Mouse (Mus musculus): Measurements from ENCODE around the gene Trmt5. TPM values are rescaled to one million over a fixed set of nuclear protein-coding genes. Genes with fewer than 3 reads are reported as not detected.
A peak's percentile ranks its signal among the peaks of the same experiment; 100 is the strongest.

The Trmt5 gene
- polyA plus RNA-seq, 1 experiment, result 13.9 TPM

DNA sequence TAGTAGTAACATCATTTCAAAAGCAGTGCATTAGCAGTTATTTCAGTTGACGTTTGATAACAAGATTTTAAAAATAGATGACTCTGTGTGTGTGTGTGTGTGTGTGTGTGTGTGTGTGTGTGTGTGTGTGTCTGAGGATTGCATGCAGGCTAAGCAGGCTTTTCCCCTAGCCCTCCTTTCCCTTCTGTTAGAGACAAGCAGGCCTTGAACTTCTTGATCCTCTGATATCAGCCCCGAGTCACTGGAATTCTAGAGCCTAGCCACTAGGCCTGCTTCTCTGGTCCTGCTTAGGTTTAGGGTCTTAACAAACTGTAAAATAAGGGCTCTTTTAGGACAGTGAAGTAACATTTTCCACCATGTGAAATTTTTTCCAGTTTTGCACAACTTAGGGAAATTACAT is 38.7 kb upstream of the Trmt5 start:
- 76% methylated on average over 2 of the region's 2 CpGs for WGBS
- no peak for DNase-seq
- TF ChIP-seq POLR2A (IDR thresholded peaks at IDR 0.05; ENCODE audit: borderline replicate concordance, insufficient read depth, low read length), result no peak
- TF ChIP-seq CTCF (IDR thresholded peaks at IDR 0.05; ENCODE audit: borderline replicate concordance, insufficient read depth, low read depth, low read length), result no peak

DNA sequence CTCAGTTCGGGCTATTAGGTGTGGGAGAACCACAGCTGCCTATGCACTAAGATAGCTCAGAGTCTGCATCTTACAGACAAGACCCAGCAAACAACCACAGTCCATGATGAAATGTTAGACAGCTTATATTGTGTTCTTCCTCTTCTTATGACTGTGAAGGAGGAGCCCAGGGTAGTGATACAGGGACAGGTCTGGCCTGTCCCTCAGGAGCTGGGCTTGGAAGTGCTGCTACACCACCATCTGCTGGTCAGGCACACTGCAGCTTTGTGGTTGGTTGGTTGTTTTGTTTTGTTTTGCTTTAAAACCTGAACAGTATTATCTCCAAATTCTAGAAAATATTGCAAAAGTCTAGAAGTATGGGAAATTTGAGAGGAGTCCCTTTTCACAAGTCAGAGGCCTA is 38.2 kb upstream of the Trmt5 start:
- DNase-seq, result no peak
- no peak overlapping the region for H3K4me3 ChIP-seq (replicated peaks; ENCODE audit: insufficient read depth, low read depth, low read length)
- 90% methylated on average over 1 of the region's 1 CpGs for WGBS

More for the DNA sequence above, 38.7 kb upstream of the Trmt5 start:
- no peak overlapping the region for H3K27ac ChIP-seq (ENCODE audit: insufficient read depth, low read length)
- no peaks in the 10 kb centered on the region for H3K4me1 ChIP-seq (ENCODE audit: control insufficient read depth, insufficient read depth, low read length)
- H3K27me3 ChIP-seq (ENCODE audit: control insufficient read depth, insufficient read depth, low read length), result no peaks in the 10 kb centered on the region
- H3K4me3 ChIP-seq (replicated peaks; ENCODE audit: insufficient read depth, low read depth, low read length), result no peak overlapping the region

DNA sequence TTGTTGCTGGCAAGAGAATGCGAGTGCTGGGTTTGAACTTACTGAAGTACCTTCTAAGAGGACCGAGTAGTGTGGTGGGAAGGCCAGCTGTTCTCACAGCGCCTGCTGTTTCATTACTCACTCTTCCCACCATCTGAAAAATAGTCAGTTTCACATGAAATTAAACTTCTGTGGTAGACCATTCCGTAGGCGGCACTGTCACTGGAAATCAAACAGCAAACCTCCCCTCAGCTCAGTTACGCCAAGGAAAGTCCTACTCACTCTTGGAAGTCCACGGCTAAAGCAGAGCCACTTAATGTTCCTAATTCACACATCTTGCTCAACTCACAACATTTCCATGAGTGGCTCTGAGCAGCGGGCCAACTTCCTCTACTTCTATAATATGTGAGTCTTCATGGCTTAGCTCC is 37.7 kb upstream of the Trmt5 start:
- 94% methylated on average over 8 of the region's 8 CpGs for WGBS
- no peak overlapping the region for H3K4me3 ChIP-seq (replicated peaks; ENCODE audit: insufficient read depth, low read depth, low read length)
- TF ChIP-seq POLR2A (IDR thresholded peaks at IDR 0.05; ENCODE audit: borderline replicate concordance, insufficient read depth, low read length) (no peak), CTCF (IDR thresholded peaks at IDR 0.05; ENCODE audit: borderline replicate concordance, insufficient read depth, low read depth, low read length) (no peak)
- no peak overlapping the region for H3K27ac ChIP-seq (ENCODE audit: insufficient read depth, low read length)
- H3K27me3 ChIP-seq (ENCODE audit: control insufficient read depth, insufficient read depth, low read length), result no peaks in the 10 kb centered on the region
- no peak for DNase-seq
- H3K4me1 ChIP-seq (ENCODE audit: control insufficient read depth, insufficient read depth, low read length), result no peaks in the 10 kb centered on the region

More for the DNA sequence above, 38.2 kb upstream of the Trmt5 start:
- no peak overlapping the region for H3K27ac ChIP-seq (ENCODE audit: insufficient read depth, low read length)
- no peaks in the 10 kb centered on the region for H3K4me1 ChIP-seq (ENCODE audit: control insufficient read depth, insufficient read depth, low read length)
- TF ChIP-seq POLR2A (IDR thresholded peaks at IDR 0.05; ENCODE audit: borderline replicate concordance, insufficient read depth, low read length), result no peak
- TF ChIP-seq CTCF (IDR thresholded peaks at IDR 0.05; ENCODE audit: borderline replicate concordance, insufficient read depth, low read depth, low read length), result peak; percentile 34; the same call in 1 of the 2 replicates
- no peaks in the 10 kb centered on the region for H3K27me3 ChIP-seq (ENCODE audit: control insufficient read depth, insufficient read depth, low read length)

DNA sequence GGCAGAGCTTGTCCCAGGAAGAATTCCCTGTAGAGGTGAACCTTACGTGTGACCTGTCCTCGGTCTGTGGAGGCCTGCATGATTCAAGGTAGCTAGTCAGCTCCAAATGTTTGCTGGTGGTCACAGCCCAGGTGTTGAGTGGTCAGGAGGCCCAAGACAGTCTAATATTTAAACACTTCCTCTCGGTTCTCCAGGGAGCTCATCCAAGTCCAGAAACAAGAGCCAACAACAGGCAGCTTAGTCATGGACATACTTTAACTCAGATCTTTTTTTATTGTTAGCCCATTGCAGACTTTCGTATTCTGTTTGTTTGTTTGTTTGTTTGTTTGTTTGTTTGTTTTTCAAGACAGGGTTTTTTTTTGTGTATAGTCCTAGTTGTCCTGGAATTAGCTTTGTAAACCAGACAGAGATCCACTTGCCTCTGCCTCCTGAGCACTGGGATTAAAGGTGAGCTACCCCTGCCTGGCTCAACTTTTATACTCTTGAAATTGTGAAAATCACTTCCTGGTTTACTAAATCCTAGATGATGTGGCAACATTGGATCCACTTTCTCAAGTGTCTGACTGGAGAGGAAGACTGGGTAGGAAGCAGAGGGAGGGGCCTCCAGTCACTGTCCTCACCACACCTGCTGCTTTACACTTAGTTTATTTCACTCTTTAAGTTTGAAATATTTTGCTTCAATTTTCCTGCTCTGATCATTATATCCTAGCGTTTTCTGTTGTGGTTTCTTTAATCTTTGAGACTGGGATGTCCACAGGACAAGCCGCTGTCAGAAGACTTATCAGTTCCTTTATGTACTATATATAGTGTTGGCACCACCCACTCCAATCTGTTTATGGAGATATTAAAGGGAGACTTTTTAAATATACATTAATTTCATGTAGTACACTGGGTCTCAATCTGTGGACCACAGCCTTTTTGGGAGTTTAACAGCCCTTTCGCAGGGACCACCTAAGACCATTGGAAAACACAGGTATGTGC is 31.5 kb upstream of the Trmt5 start:
- Histone ChIP-seq H3K4me3 (replicated peaks; ENCODE audit: insufficient read depth, low read depth, low read length) (no peak overlapping the region), H3K27ac (ENCODE audit: insufficient read depth, low read length) (no peak overlapping the region), H3K4me1 (ENCODE audit: control insufficient read depth, insufficient read depth, low read length) (no peaks in the 10 kb centered on the region), H3K27me3 (ENCODE audit: control insufficient read depth, insufficient read depth, low read length) (no peaks in the 10 kb centered on the region)
- 87% methylated on average over 7 of the region's 7 CpGs for WGBS
- TF ChIP-seq POLR2A (IDR thresholded peaks at IDR 0.05; ENCODE audit: borderline replicate concordance, insufficient read depth, low read length) (no peak), CTCF (IDR thresholded peaks at IDR 0.05; ENCODE audit: borderline replicate concordance, insufficient read depth, low read depth, low read length) (no peak)
- no peak for DNase-seq

DNA sequence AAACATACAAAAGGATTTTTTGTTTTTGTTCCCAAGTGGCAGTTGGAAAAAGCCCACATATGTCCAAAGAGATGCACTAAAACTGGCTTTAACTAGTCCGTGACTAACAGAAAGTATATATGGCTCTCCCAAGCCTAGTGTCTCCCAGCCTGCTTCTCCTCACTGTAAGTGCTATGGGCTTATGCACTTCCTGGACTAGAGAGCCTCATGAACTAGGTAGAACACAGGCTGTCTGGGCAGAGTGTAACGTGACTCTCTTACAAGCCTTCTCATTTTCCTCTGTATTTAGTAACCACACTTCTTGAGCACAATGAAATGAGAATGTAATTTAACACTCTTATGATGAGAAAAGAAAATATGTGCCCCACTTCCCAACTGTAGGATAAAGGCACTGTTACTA is 22.2 kb upstream of the Trmt5 start:
- whole genome bisulfite sequencing, result 94% methylated on average over 2 of the region's 2 CpGs

DNA sequence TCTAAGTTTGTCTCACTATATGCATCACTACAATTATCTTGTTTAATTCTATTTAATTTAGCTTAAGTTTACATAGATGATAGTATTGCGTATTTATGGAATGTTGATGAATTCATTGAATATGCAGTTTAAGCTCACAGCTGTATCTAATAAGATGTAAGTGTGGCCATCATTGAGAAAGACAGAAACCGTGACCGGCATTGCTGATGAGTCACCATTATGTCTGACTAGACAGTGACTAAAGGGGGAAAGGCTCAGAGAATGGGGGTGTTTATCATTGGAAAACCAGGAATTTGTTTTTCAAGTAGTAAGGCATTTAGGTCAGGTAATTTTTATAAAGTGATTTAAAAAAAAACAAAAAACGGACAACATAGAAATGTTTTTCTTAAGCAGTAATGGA is 21.2 kb upstream of the Trmt5 start:
- Histone ChIP-seq H3K27me3 (ENCODE audit: control insufficient read depth, insufficient read depth, low read length) (no peaks in the 10 kb centered on the region), H3K4me3 (replicated peaks; ENCODE audit: insufficient read depth, low read depth, low read length) (no peak overlapping the region), H3K4me1 (ENCODE audit: control insufficient read depth, insufficient read depth, low read length) (no peaks in the 10 kb centered on the region), H3K27ac (ENCODE audit: insufficient read depth, low read length) (no peak overlapping the region)
- TF ChIP-seq CTCF (IDR thresholded peaks at IDR 0.05; ENCODE audit: borderline replicate concordance, insufficient read depth, low read depth, low read length) (no peak), POLR2A (IDR thresholded peaks at IDR 0.05; ENCODE audit: borderline replicate concordance, insufficient read depth, low read length) (no peak)
- WGBS, result 95% methylated on average over 4 of the region's 4 CpGs
- DNase-seq, result no peak

More for the DNA sequence above, 22.2 kb upstream of the Trmt5 start:
- Histone ChIP-seq H3K4me3 (replicated peaks; ENCODE audit: insufficient read depth, low read depth, low read length) (no peak overlapping the region), H3K27me3 (ENCODE audit: control insufficient read depth, insufficient read depth, low read length) (no peaks in the 10 kb centered on the region), H3K4me1 (ENCODE audit: control insufficient read depth, insufficient read depth, low read length) (no peaks in the 10 kb centered on the region), H3K27ac (ENCODE audit: insufficient read depth, low read length) (no peak overlapping the region)
- DNase-seq, result no peak
- TF ChIP-seq POLR2A (IDR thresholded peaks at IDR 0.05; ENCODE audit: borderline replicate concordance, insufficient read depth, low read length), result no peak
- TF ChIP-seq CTCF (IDR thresholded peaks at IDR 0.05; ENCODE audit: borderline replicate concordance, insufficient read depth, low read depth, low read length), result no peak

DNA sequence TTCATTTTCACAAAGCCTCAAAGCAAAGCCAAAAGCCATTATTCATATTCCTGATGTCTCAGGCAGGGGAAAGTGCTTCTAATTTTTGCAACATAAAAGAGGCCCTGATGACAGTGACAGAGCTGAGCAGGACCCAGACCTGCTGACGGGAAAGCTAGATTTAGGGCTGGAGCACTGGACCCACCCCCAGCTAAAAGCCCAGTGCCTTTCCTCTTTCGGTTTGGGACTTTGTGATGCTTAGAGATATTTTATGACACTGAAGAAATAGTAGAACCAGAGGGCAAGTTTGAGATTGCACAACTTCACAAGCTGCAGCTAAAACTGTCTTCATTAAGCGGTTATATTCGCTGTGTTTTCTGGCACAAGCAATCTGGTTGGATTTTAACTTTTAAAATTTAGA is 18.1 kb upstream of the Trmt5 start:
- no peak for TF ChIP-seq POLR2A (IDR thresholded peaks at IDR 0.05; ENCODE audit: borderline replicate concordance, insufficient read depth, low read length)
- TF ChIP-seq CTCF (IDR thresholded peaks at IDR 0.05; ENCODE audit: borderline replicate concordance, insufficient read depth, low read depth, low read length), result no peak
- 92% methylated on average over 4 of the region's 4 CpGs for WGBS
- Histone ChIP-seq H3K4me3 (replicated peaks; ENCODE audit: insufficient read depth, low read depth, low read length) (no peak overlapping the region), H3K27ac (ENCODE audit: insufficient read depth, low read length) (no peak overlapping the region), H3K27me3 (ENCODE audit: control insufficient read depth, insufficient read depth, low read length) (no peaks in the 10 kb centered on the region), H3K4me1 (ENCODE audit: control insufficient read depth, insufficient read depth, low read length) (no peaks in the 10 kb centered on the region)
- no peak for DNase-seq

DNA sequence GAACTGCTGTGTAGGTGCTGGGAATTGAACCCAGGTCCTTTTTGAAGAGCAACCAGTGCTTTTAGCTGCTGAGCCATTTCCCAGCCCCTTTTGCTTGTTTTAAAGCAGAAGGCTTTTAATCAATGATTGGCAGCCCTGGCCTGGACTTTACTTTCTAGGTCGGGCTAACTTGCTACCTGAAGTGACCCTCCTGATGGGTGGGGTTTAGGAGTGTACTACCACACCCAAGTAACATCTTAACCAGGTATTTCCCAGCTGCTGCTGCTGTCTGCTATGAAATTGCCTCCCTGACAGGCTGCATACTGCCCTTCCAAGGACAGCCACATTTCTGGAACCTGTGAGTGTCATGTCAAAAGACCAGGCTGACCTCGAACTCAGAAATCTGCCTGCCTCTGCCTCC is 14.0 kb upstream of the Trmt5 start:
- TF ChIP-seq CTCF (IDR thresholded peaks at IDR 0.05; ENCODE audit: borderline replicate concordance, insufficient read depth, low read depth, low read length) (no peak), POLR2A (IDR thresholded peaks at IDR 0.05; ENCODE audit: borderline replicate concordance, insufficient read depth, low read length) (no peak)
- no peak overlapping the region for H3K4me3 ChIP-seq (replicated peaks; ENCODE audit: insufficient read depth, low read depth, low read length)
- DNase-seq, result no peak
- 93% methylated on average over 2 of the region's 2 CpGs for WGBS
- no peaks in the 10 kb centered on the region for H3K27me3 ChIP-seq (ENCODE audit: control insufficient read depth, insufficient read depth, low read length)
- H3K27ac ChIP-seq (ENCODE audit: insufficient read depth, low read length), result no peak overlapping the region
- H3K4me1 ChIP-seq (ENCODE audit: control insufficient read depth, insufficient read depth, low read length), result no peaks in the 10 kb centered on the region

All from cerebellum, adult 2 months (tissue).